Mouse (Mus musculus) heart, postnatal 0 days (tissue): ENCODE data around the gene Ralb.

ENCODE experiments used
- CTCF ChIP-seq: IDR thresholded peaks from 2 replicates; pipeline ENCODE4 v1.5.1; 2016; ENCODE audit warnings: antibody characterized with exemption, control low read depth, low read depth
- EP300 ChIP-seq: IDR thresholded peaks from 2 replicates; pipeline ENCODE4 v1.6.1; 2016; ENCODE audit warnings: antibody characterized with exemption, low read depth

GRCm38 (mm10) chr1:119546490-119546889 lies 41.9 kb upstream of the Ralb start:
- TF ChIP-seq EP300 (no peak), CTCF (no peak)
